Mouse (Mus musculus): ENCODE data around the gene Jade1.

Gene Jade1

DNA sequence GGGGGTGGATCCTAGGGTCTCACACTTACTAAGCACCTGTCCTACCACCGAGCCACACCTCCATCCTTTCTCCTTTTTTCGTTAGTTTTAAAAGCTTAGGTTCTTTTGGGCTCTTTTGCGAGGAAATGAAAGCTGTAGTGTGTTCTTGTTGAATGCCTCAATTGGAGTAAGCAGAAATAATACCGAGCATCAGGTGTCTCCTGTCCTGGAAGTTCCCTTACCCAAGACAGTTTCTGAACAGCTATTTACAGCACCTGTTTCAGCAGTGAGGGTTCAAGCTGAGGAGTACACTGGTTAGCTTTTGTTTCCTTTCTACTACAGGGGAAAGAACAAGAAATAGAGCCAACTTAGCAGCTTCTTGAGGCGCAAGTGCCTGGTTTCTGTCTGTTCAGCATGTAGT is 14.4 kb downstream of the Jade1 start:
- in situ Hi-C loops (cut with MboI; ENCODE audit: low pct_unique_long_range_greater_than_20kb in 1 of 2, low sequenced_read_pairs in 2 of 2, unreplicated experiment in 1 of 2): no loop called here

DNA sequence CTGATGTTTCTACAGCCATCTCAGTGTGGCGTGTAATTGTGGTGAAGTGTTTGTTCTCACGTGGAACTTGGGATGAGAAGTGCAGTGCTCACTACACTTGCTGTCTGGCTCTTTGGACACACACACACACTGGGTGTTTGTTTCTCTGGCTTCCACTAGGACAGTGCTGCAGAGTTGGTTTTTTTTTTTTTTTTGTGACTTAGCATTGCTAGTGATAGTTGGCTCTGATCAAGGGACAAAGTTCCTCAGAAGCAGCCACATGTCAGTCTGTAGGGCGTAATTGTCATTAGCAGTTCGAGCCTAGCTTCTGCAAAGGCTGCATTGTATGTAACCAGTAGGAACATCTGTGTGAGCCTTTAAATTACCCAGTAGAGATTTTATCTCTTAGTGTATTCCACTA is 16.6 kb downstream of the Jade1 start:
- in situ Hi-C loops (cut with MboI; ENCODE audit: low pct_unique_long_range_greater_than_20kb in 1 of 2, low sequenced_read_pairs in 2 of 2, unreplicated experiment in 1 of 2): no loop called here

DNA sequence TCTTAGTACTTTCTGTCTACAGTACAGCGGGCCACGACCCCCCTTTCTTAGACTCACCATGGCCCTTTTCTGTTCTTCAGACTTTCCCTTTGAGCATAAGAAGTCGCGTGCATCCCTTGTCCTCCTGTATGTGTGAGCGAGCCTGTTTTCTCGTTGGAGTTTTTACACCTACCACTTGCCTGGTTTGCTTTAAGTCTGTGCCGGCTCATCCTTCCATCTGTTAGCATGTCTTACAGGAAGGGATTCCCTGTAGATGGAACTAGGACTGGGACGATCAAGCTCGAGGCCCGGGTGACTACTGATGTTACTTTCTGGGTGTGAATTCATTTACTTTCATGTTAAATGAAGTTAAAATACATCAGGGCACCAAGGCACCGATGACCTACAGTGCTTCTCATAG is 17.4 kb downstream of the Jade1 start:
- in situ Hi-C loops (cut with MboI; ENCODE audit: low pct_unique_long_range_greater_than_20kb in 1 of 2, low sequenced_read_pairs in 2 of 2, unreplicated experiment in 1 of 2): no loop called here

DNA sequence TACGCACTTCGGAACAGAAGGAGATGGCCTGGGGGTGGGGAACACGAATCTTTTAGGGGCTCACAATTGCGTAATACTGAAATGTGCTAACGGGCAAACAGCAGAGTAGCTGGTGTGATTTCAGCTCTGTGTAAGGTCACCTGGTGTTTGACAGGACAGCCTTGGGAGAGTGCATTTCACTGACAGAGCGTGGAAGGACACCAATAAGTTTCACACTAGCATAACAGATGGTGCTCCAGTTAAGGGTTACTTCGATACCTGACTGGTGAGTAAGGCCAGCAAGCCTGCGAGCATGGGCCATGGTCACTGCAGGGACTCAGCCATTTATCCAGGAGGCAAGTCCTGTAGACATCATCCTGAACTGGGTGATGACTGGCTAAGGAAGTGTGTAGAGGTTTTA is 18.7 kb downstream of the Jade1 start:
- in situ Hi-C loops (cut with MboI; ENCODE audit: low pct_unique_long_range_greater_than_20kb in 1 of 2, low sequenced_read_pairs in 2 of 2, unreplicated experiment in 1 of 2): no loop called here

DNA sequence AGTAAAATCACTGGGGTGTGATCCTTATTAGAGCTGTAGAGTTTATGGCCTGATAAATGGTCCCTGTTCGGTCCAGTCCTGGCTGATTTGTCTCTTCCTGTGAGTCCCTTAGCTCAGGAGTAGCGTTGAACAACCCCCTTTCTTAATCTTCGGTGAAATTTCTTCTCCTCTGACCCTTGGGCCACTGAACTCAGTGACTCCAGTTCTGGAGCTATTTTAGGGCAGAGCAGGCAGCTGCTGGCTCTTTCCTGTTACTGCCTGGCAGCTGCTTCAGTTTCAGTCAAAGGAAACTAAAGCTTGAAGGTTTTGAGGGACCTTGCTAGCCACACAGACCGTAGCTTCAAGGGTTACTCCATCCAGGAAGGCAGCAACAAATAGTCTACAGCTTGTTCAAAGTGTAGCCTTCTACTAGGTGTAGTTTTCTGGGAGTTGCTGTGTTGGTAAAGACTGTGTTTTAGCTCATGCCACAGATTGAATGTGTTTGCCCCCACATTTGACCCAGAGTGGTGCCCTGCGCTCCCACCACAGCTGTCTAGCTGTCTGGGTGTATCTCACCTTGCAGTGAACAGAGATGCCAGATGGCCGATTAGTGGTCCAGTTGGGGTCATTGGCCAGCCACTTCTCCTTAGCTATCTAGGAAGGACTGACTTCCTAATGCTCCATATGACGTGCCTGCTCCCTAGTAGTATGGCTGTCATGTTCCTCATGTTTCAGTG is 19.3 kb downstream of the Jade1 start:
- in situ Hi-C loops (cut with MboI; ENCODE audit: low pct_unique_long_range_greater_than_20kb in 1 of 2, low sequenced_read_pairs in 2 of 2, unreplicated experiment in 1 of 2): no loop called here

DNA sequence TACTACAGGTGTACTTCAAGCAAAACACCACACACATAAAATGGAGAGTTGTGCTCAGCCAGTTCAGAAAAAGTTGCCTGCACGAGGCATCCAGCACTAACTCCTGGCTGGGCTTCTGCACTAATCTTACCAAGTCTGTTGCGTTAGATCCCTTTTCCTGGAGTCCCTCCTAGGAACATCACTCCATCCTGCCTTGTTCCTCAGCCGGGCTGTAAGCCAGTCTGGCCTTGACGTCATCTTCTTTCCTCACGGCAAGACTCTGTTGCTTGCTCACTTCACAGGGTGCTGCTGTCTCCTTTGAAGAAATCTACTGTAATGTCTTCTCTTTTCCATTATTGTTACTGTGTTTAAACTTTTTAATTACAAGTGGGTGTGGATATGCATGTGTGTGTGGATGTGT is 20.4 kb downstream of the Jade1 start:
- in situ Hi-C loops (cut with MboI; ENCODE audit: low pct_unique_long_range_greater_than_20kb in 1 of 2, low sequenced_read_pairs in 2 of 2, unreplicated experiment in 1 of 2): no loop called here

DNA sequence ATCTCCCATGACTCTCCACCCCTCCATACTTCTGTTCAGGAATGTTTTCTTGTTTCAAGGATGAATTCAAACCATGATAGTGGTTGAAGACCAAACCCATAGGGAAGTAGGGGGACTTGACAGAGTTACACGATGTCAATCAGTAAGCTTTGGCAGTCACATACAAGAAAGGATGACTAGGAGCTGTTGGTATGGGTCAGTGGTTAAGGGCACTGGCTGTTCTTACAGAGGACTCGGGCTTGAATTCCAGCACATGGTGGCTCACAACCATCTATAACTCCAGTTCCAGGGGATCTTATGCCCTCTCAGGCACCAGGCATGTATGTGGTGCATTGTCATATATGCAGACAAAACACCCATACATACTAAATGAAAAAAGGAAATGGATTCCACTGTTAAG is 21.7 kb downstream of the Jade1 start:
- in situ Hi-C loops (cut with MboI; ENCODE audit: low pct_unique_long_range_greater_than_20kb in 1 of 2, low sequenced_read_pairs in 2 of 2, unreplicated experiment in 1 of 2): no loop called here

DNA sequence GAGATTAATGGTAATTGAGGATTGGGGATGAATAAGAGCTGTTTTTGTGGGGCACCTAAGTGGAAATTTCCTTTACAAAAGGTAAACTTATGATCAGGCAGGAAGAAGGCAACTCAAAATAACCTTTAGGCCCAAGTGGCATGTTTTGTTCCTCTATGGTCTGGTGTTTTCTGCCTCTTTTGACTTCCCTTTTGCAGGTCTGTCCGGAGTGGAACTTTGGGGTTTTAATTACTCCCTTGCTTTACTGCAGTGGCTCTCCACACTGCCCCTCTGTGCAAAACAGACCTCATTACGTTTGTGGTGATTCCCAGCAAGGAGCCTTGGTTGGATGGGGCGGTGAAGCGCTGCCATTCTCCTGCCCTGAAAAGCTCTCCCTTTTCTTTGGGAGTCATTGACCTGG is 24.3 kb downstream of the Jade1 start:
- in situ Hi-C loops (cut with MboI; ENCODE audit: low pct_unique_long_range_greater_than_20kb in 1 of 2, low sequenced_read_pairs in 2 of 2, unreplicated experiment in 1 of 2): no loop called here

DNA sequence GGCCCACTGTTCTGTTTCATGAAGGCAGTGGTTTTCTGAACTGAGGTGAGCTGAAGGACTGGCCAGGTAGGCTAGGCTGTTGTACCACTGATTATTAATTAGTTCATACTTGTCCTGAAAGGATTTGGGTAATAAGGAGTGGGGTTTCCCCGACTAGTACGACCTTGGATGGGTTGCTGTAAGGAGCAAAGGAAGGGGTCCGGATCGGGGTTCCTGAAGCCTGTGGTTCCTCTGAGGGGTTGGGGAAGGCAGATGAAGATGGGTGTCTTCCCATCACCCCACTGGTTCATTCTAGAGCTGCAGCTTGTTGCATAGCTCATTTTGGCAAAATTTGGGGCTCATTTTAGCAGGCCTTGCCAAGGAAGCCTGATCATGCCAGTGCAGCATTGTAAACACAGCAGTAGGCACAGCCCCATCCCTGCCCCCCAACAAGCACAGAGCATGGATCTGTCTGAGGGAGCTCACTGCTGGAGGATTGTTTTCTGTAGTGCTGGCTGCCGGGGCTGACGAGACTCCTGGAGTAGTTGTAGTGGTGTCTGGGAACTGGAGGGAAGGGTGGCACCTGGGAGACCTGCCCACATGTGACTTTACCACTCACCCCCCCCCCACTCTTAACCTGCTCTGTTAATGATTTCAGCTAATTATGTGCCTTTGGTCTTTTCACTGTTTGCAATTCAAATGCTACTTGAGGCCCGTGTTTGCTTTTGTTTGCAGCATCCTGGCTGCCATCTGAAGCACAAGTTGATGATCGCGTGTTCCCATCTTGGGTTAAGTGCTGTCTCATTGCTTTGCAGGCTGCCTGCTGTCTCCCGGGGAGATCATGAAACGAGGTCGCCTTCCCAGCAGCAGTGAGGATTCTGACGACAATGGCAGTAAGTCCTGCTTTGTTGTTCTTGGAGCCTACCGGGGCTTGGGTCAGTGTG is 25.1 kb downstream of the Jade1 start:
- in situ Hi-C loops (cut with MboI; ENCODE audit: low pct_unique_long_range_greater_than_20kb in 1 of 2, low sequenced_read_pairs in 2 of 2, unreplicated experiment in 1 of 2): no loop called here

DNA sequence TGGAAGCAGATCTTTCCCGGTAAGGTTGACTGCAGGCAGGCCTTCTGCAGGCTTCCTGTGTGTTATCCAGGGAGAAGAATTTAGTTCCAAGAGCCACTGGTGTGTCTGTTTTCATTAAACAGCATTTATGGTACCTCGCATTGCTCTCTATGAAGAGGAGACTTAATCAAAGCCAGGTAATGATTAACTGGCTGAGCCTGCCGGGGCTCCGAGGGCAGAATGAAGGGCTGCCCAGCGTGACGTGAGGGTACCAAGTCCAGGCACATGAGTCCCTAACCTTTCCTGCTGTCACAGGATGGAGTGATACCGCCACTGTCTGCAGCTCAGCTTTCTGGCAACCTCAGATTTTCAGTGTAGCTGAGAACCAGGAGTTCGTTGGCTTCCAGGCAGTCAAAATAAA is 25.9 kb downstream of the Jade1 start:
- in situ Hi-C loops (cut with MboI; ENCODE audit: low pct_unique_long_range_greater_than_20kb in 1 of 2, low sequenced_read_pairs in 2 of 2, unreplicated experiment in 1 of 2): no loop called here

DNA sequence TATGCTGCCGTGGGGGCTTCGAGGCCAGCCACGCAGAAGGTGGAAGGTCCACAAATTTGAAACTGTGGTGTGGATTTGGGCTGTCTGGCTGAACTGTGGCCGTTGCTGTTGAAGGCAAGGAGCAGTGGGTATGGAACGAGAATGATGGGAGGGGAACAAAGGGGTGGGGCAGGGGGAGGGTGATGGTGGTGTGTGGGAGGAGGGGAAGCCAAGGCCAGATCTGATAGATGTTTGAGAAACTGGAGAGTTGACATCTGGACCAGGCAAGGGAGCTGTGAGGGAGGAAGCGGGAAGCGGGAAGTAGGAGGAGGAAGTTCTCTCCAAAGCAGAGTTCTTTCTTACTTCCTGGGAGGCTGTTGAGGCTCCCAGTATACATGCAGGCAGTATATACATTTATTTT is 26.7 kb downstream of the Jade1 start:
- in situ Hi-C loops (cut with MboI; ENCODE audit: low pct_unique_long_range_greater_than_20kb in 1 of 2, low sequenced_read_pairs in 2 of 2, unreplicated experiment in 1 of 2): no loop called here

DNA sequence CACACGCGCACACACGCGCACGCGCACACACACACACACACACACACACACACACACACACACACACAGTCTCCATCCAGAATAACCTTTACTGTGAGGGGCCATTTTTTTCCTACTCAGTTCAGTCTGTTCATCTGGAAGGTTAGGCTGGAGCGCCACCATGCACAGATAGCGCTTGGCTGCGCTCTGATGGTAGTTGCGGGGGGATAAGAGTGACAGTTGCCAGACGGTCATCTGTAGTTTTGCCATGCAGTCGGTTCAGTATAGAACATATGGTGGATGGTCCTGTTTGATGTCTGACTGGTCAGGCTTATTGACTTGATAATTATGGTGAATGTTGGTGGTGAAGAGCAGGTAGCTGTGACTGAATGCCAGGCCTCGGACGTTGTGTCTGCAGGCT is 27.6 kb downstream of the Jade1 start:
- in situ Hi-C loops (cut with MboI; ENCODE audit: low pct_unique_long_range_greater_than_20kb in 1 of 2, low sequenced_read_pairs in 2 of 2, unreplicated experiment in 1 of 2): no loop called here

DNA sequence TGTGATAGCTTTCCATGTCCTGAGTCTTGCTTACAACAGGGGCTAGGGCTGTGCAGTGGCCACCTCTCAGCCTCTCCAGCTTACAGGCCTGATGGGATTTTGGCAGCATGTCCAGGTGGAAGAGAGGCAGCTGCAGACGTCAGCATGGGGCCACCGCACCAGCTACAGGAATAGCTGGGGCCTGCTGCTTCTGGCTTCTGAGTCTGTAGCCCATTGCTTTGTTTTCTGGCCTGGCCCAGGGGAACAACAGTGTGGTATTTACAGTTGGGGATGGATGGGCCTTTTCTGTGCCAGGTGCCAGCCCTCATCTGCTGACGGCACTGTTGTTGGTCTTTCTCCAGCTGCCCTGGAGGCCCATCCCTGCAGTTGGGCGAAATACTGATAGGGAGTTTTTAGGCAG is 28.1 kb downstream of the Jade1 start:
- in situ Hi-C loops (cut with MboI; ENCODE audit: low pct_unique_long_range_greater_than_20kb in 1 of 2, low sequenced_read_pairs in 2 of 2, unreplicated experiment in 1 of 2): no loop called here

DNA sequence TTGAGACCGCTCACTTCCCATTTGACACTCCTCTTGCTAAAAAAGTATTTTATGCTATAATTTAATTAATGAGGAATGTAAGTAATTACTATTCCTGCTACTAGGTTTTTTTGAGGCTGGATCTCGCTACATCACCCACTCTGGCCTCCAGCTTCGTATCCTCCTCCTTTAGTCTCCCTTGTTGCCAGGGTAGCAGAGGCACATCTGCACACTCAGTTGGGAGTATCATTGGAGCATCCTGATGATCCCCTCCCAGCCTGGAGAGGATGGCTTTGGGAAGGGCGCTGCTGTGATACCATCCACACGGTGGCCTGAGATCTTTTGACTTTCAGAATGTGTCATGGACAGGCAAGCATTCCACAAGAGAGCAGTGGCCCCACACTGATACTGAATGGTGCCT is 30.0 kb downstream of the Jade1 start:
- in situ Hi-C loops (cut with MboI; ENCODE audit: low pct_unique_long_range_greater_than_20kb in 1 of 2, low sequenced_read_pairs in 2 of 2, unreplicated experiment in 1 of 2): no loop called here

DNA sequence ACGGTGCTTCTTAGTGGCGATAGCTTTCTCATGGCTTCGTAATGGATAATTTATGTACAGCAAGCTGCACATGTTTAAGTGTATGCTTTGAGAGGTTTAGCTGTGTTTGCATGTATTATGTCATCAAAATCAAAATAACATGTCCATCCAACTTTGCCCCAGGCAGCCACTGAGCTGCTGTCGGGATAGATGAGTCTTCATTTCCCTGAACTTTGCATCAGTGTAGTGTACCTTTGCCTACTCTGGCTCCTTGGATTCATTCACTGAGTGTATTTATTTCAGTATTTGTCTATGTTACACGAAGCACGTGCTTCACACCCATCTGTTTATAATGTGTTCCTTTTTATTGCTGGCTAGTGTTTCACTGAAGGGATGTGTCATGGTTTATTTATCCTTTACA is 30.8 kb downstream of the Jade1 start:
- in situ Hi-C loops (cut with MboI; ENCODE audit: low pct_unique_long_range_greater_than_20kb in 1 of 2, low sequenced_read_pairs in 2 of 2, unreplicated experiment in 1 of 2): no loop called here

DNA sequence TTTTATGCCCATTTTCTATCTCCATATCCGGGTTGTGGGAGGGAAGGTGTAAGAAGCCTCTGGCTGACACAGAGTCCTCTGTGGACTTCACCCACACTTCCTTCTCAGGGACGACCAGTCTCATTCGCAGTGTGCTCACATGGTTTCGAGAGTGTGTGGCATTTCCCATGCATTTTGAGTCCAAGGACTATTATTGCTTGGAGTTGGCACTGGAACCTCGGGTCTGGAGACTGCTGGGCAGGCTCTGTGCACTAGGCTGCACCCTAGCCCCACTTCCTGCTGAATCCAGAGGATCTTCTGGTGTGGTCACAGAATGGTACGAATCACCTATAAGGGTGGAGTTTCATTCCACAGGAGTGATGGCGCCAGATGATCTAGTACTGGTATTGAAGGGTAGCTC is 31.4 kb downstream of the Jade1 start:
- in situ Hi-C loops (cut with MboI; ENCODE audit: low pct_unique_long_range_greater_than_20kb in 1 of 2, low sequenced_read_pairs in 2 of 2, unreplicated experiment in 1 of 2): no loop called here

DNA sequence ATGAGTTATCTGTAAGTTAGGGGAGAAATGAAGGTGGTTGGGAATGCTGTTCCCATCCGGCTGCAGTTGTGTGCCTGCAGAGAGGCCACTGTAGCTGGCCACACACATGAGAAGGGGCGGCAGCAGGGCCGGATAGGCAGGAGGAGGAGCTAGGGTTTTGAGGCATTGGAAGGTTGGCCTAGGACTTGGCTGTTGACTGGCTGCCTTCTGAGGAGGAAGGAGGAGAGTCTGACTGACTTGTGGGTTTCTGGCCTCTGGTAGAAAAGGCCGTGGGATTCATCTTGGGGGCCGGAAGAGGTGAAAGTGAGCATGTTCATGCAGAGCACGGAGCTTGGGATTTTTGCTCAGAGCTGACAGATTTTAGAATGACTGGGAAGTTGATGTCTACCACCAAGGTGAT is 32.1 kb downstream of the Jade1 start:
- in situ Hi-C loops (cut with MboI; ENCODE audit: low pct_unique_long_range_greater_than_20kb in 1 of 2, low sequenced_read_pairs in 2 of 2, unreplicated experiment in 1 of 2): no loop called here

DNA sequence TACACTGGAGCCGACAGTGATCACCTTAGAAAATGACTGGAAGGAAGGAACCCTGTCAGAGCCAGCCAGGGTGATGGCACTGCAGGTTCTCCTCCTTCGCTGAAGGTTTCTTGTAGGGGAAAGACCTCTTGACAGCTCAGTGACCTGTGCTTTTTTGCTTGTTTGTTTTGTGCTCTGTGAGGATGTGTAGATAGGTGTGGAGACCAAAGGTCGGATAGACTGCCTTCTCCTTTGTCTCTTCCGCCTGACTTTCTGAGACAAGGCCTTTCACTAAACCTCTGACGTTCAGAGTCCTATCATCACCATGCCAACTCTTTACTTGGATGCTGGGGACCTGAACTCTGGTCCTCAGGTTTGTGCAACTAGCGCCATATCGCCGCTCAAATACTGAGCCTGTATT is 33.0 kb downstream of the Jade1 start:
- in situ Hi-C loops (cut with MboI; ENCODE audit: low pct_unique_long_range_greater_than_20kb in 1 of 2, low sequenced_read_pairs in 2 of 2, unreplicated experiment in 1 of 2): no loop called here

DNA sequence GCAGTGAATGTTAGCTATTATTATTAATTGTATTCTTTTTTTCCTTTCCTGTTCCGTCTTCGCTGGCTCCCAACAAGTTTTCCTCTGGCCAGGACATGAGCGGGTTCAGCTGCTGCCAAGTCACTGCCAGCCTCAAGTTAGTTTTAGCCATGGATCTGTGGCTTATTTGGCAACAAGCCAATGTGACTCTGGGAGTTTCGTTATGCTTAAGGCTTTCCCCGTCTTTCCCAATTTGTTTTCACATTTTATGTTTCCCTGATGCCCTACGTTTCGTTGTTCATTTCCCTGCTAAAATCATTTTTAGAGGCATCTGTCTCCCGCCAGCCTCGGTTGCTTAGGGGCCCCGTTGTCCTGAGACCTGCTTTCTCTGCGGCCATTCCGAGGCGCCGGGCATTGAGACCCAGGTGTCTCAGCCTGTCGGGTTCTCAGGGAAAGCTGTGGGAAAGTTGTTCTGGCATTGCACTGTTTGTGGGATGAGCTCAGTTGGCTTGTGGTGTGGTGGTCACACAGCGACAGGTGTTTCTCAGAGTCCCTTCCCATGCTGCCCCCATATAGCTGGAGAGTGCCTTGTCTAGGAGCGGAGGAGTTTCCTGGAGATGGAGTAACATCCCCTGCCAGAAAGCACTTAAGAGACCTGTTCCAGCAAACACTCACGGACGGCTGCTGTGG is 33.8 kb downstream of the Jade1 start:
- in situ Hi-C loops (cut with MboI; ENCODE audit: low pct_unique_long_range_greater_than_20kb in 1 of 2, low sequenced_read_pairs in 2 of 2, unreplicated experiment in 1 of 2): no loop called here

DNA sequence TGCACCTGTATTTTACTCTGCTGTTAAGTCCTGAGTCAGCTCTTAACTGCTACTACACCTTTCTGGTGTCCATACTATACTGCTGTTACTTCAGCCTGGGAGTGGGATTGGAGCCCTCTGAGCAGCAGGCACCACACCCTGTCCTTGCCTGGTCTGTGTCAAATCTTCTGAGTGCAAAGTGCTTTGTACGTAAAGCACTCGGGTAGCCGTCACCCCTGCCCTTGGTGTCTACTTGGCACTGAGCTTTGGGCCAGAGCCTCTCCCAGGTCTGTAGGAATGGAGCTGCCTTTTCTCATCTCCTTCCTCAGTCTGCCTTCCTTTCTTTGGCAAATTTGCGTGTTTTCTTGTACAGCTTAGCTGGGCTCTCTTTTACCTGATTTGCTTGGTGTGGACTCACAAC is 34.5 kb downstream of the Jade1 start:
- in situ Hi-C loops (cut with MboI; ENCODE audit: low pct_unique_long_range_greater_than_20kb in 1 of 2, low sequenced_read_pairs in 2 of 2, unreplicated experiment in 1 of 2): no loop called here

Measured in mouse embryonic stem cell (cell line).